ENCODE assay signal across 23 mouse cellular contexts in the genomic region with DNA sequence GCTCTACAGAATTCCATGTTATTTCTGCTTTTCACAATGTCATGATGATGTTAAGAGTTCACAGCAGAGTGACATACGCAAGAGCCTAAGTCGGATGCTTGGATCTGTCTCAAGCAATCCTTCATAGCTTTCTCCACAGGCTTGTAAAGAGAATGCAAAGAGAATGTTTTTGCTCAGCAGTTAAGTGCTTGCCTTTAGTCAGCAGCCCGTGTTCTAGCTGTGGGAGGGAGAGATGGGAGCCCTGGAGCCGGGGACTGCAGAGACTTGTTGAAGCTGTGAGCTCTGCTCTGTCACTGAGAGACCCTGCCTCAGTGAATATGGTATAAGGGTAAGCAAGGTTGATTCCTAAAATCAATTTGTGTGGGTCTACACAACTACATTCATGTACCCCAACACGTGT.
"Had no signal": no experiment of that assay in that cellular context is flagged by ENCODE, and none has a peak within 500 bp of the region (broad histone marks: within the 10 kb centered on the region; RNA-seq: fewer than 3 reads in every experiment).

No protein-coding gene starts in this region.

- H3K4me1 ChIP-seq: heart, embryonic 13.5 days; heart, embryonic 15.5 days; hindbrain, embryonic 13.5 days; hindbrain, embryonic 15.5 days; kidney, embryonic 15.5 days; limb, embryonic 13.5 days; limb, embryonic 15.5 days; liver, embryonic 12.5 days had no signal

- H3K9ac ChIP-seq: heart, embryonic 13.5 days; heart, embryonic 15.5 days; hindbrain, embryonic 13.5 days; hindbrain, embryonic 15.5 days; kidney, embryonic 15.5 days; limb, embryonic 13.5 days; limb, embryonic 15.5 days; liver, embryonic 12.5 days; liver, embryonic 14.5 days had no signal

- H3K9me3 ChIP-seq: heart, embryonic 13.5 days; heart, embryonic 15.5 days; hindbrain, embryonic 13.5 days; hindbrain, embryonic 15.5 days; kidney, embryonic 15.5 days; limb, embryonic 13.5 days; limb, embryonic 15.5 days; liver, embryonic 12.5 days had no signal

- H3K4me3 ChIP-seq: heart, embryonic 13.5 days; heart, embryonic 15.5 days; hindbrain, embryonic 13.5 days; hindbrain, embryonic 15.5 days; kidney, embryonic 15.5 days; limb, embryonic 13.5 days; limb, embryonic 15.5 days; liver, embryonic 12.5 days had no signal

- H3K27ac ChIP-seq: heart, embryonic 13.5 days; heart, embryonic 15.5 days; hindbrain, embryonic 13.5 days; hindbrain, embryonic 15.5 days; hindbrain, postnatal 0 days; kidney, embryonic 15.5 days; kidney, postnatal 0 days; limb, embryonic 13.5 days; limb, embryonic 15.5 days; liver, embryonic 12.5 days; liver, embryonic 14.5 days had no signal

- H3K36me3 ChIP-seq: heart, embryonic 13.5 days; heart, embryonic 15.5 days; hindbrain, embryonic 13.5 days; hindbrain, embryonic 15.5 days; kidney, embryonic 15.5 days; limb, embryonic 13.5 days; limb, embryonic 15.5 days; liver, embryonic 12.5 days had no signal

- DNase-seq: gastrocnemius, postnatal 14 days; gastrocnemius, postnatal 36 days; heart, adult 18-20 months; heart, postnatal 36 days; kidney, adult 11 months; kidney, adult 2 months; kidney, adult 9 months; kidney, postnatal 14 days; kidney, postnatal 36 days; layer of hippocampus, postnatal 36 days; left cerebral cortex, postnatal 4 days had no signal

- ATAC-seq: hindbrain, postnatal 0 days; liver, embryonic 12.5 days had no signal

- H3K27me3 ChIP-seq: heart, embryonic 13.5 days; heart, embryonic 15.5 days; hindbrain, embryonic 13.5 days; hindbrain, embryonic 15.5 days; kidney, embryonic 15.5 days; limb, embryonic 13.5 days; limb, embryonic 15.5 days; liver, embryonic 12.5 days had no signal

- H3K4me2 ChIP-seq: heart, embryonic 11.5 days; heart, embryonic 13.5 days; heart, embryonic 15.5 days; hindbrain, embryonic 13.5 days; hindbrain, embryonic 15.5 days; kidney, embryonic 15.5 days; limb, embryonic 13.5 days; limb, embryonic 15.5 days; liver, embryonic 12.5 days had no signal
